Mouse (Mus musculus): ENCODE data around the gene Proser2. TPM values are rescaled to one million over a fixed set of nuclear protein-coding genes. Genes with fewer than 3 reads are reported as not detected.
"Not testable (repeated sequence)": the region's sequence is repeated elsewhere in the genome, so short reads cannot be mapped to it uniquely, and the experiment has no call there.

Proser2 gene
- total and polyA plus RNA-seq, 2 experiments from 2014 or later = 8.0 to 9.8 TPM

GRCm38 (mm10) chr2:6105437-6105836, 24.6 kb downstream of the Proser2 start:
- Histone ChIP-seq H3K4me2 (ENCODE audit: low read depth, low read length) (no peak overlapping the region), H3K36me3 (ENCODE audit: insufficient read depth, low read length) (no peaks in the 10 kb centered on the region), H3K4me3 (ENCODE audit: low read length) (no peak overlapping the region), H3K9me3 (ENCODE audit: low read length) (no peaks in the 10 kb centered on the region), H3K9ac (replicated peaks; ENCODE audit: low read length) (no peak overlapping the region), H3K4me1 (ENCODE audit: insufficient read depth, low read length) (peaks cover 6% of the 10 kb centered on the region; the same call in 1 of the 2 replicates), H3K27me3 (ENCODE audit: insufficient read depth, low read length) (no peaks in the 10 kb centered on the region), H3K27ac (no peak overlapping the region)
- ATAC-seq = no peak
- no peak for DNase-seq (ENCODE audit: low spot score)
- WGBS = 87% methylated on average over 2 of the region's 2 CpGs
- no peak for TF ChIP-seq CTCF (IDR thresholded peaks at IDR 0.05; ENCODE audit: low read depth)

- no peaks in the 10 kb centered on the region for H3K9me3 ChIP-seq (ENCODE audit: low read length)
- H3K4me3 ChIP-seq (ENCODE audit: low read length) = peak overlapping the region; percentile 46
- H3K4me1 ChIP-seq (ENCODE audit: insufficient read depth, low read length) = peaks cover 10% of the 10 kb centered on the region; the same call in 1 of the 2 replicates
- peak overlapping the region; percentile 53 for H3K9ac ChIP-seq (replicated peaks; ENCODE audit: low read length)
- WGBS = 38% methylated on average over 20 of the region's 20 CpGs
- H3K27ac ChIP-seq = no peak overlapping the region
- ATAC-seq = no peak; the same call in 1 of the 2 replicates
- peak overlapping the region; percentile 83 for H3K4me2 ChIP-seq (ENCODE audit: low read depth, low read length)
- TF ChIP-seq CTCF (IDR thresholded peaks at IDR 0.05; ENCODE audit: low read depth) = no peak
- H3K36me3 ChIP-seq (ENCODE audit: insufficient read depth, low read length) = no peaks in the 10 kb centered on the region
- DNase-seq (ENCODE audit: low spot score) = no peak
- no peaks in the 10 kb centered on the region for H3K27me3 ChIP-seq (ENCODE audit: insufficient read depth, low read length)
Measured at GRCm38 (mm10) chr2:6100755-6101154, 29.3 kb downstream of the Proser2 start.

- 12% methylated on average over 49 of the region's 51 CpGs for WGBS
- H3K4me1 ChIP-seq (ENCODE audit: insufficient read depth, low read length) = peaks cover 10% of the 10 kb centered on the region; the same call in 1 of the 2 replicates
- peak overlapping the region; percentile 53 for H3K9ac ChIP-seq (replicated peaks; ENCODE audit: low read length)
- H3K27ac ChIP-seq = no peak overlapping the region
- ATAC-seq = peak; percentile 84
- TF ChIP-seq CTCF (IDR thresholded peaks at IDR 0.05; ENCODE audit: low read depth) = no peak
- no peaks in the 10 kb centered on the region for H3K36me3 ChIP-seq (ENCODE audit: insufficient read depth, low read length)
- peak overlapping the region; percentile 46 for H3K4me3 ChIP-seq (ENCODE audit: low read length)
- peak; percentile 54 for DNase-seq (ENCODE audit: low spot score)
- peak overlapping the region; percentile 83 for H3K4me2 ChIP-seq (ENCODE audit: low read depth, low read length)
- H3K27me3 ChIP-seq (ENCODE audit: insufficient read depth, low read length) = no peaks in the 10 kb centered on the region
- H3K9me3 ChIP-seq (ENCODE audit: low read length) = no peaks in the 10 kb centered on the region
Measured at GRCm38 (mm10) chr2:6100027-6100749, 29.8 kb downstream of the Proser2 start.

GRCm38 (mm10) chr2:6099443-6099842, 30.6 kb downstream of the Proser2 start:
- no peak for ATAC-seq

GRCm38 (mm10) chr2:6098924-6099323, 31.1 kb downstream of the Proser2 start:
- Histone ChIP-seq H3K36me3 (ENCODE audit: insufficient read depth, low read length) (no peaks in the 10 kb centered on the region), H3K9ac (replicated peaks; ENCODE audit: low read length) (no peak overlapping the region), H3K27ac (no peak overlapping the region), H3K27me3 (ENCODE audit: insufficient read depth, low read length) (no peaks in the 10 kb centered on the region), H3K9me3 (ENCODE audit: low read length) (no peaks in the 10 kb centered on the region), H3K4me2 (ENCODE audit: low read depth, low read length) (no peak overlapping the region), H3K4me3 (ENCODE audit: low read length) (no peak overlapping the region), H3K4me1 (ENCODE audit: insufficient read depth, low read length) (peaks cover 10% of the 10 kb centered on the region; the same call in 1 of the 2 replicates)
- TF ChIP-seq CTCF (IDR thresholded peaks at IDR 0.05; ENCODE audit: low read depth) = no peak
- 48% methylated on average over 6 of the region's 6 CpGs for WGBS
- DNase-seq (ENCODE audit: low spot score) (no peak), ATAC-seq (no peak)

More at GRCm38 (mm10) chr2:6099443-6099842, 30.6 kb downstream of the Proser2 start:
- H3K27me3 ChIP-seq (ENCODE audit: insufficient read depth, low read length) = no peaks in the 10 kb centered on the region
- no peaks in the 10 kb centered on the region for H3K9me3 ChIP-seq (ENCODE audit: low read length)
- H3K9ac ChIP-seq (replicated peaks; ENCODE audit: low read length) = no peak overlapping the region
- TF ChIP-seq CTCF (IDR thresholded peaks at IDR 0.05; ENCODE audit: low read depth) = no peak
- no peak for DNase-seq (ENCODE audit: low spot score)
- no peak overlapping the region for H3K27ac ChIP-seq
- no peak overlapping the region for H3K4me2 ChIP-seq (ENCODE audit: low read depth, low read length)
- H3K36me3 ChIP-seq (ENCODE audit: insufficient read depth, low read length) = no peaks in the 10 kb centered on the region
- 77% methylated on average over 9 of the region's 9 CpGs for WGBS
- H3K4me3 ChIP-seq (ENCODE audit: low read length) = no peak overlapping the region
- H3K4me1 ChIP-seq (ENCODE audit: insufficient read depth, low read length) = peaks cover 10% of the 10 kb centered on the region; the same call in 1 of the 2 replicates

GRCm38 (mm10) chr2:6097113-6097716, 32.8 kb downstream of the Proser2 start:
- no peak for DNase-seq (ENCODE audit: low spot score)
- WGBS = 69% methylated on average over 7 of the region's 7 CpGs
- no peak for ATAC-seq
- Histone ChIP-seq H3K4me3 (ENCODE audit: low read length) (no peak overlapping the region), H3K36me3 (ENCODE audit: insufficient read depth, low read length) (no peaks in the 10 kb centered on the region), H3K4me2 (ENCODE audit: low read depth, low read length) (no peak overlapping the region), H3K9ac (replicated peaks; ENCODE audit: low read length) (no peak overlapping the region), H3K27ac (no peak overlapping the region), H3K4me1 (ENCODE audit: insufficient read depth, low read length) (peaks cover 10% of the 10 kb centered on the region; the same call in 1 of the 2 replicates), H3K27me3 (ENCODE audit: insufficient read depth, low read length) (no peaks in the 10 kb centered on the region), H3K9me3 (ENCODE audit: low read length) (no peaks in the 10 kb centered on the region)
- TF ChIP-seq CTCF (IDR thresholded peaks at IDR 0.05; ENCODE audit: low read depth) = no peak

GRCm38 (mm10) chr2:6089941-6090340, 40.1 kb downstream of the Proser2 start:
- not testable (repeated sequence) for DNase-seq (ENCODE audit: low spot score); H3K9me3 ChIP-seq (ENCODE audit: low read length); H3K9ac ChIP-seq (replicated peaks; ENCODE audit: low read length); H3K4me3 ChIP-seq (ENCODE audit: low read length); H3K4me1 ChIP-seq (ENCODE audit: insufficient read depth, low read length); H3K27ac ChIP-seq; H3K36me3 ChIP-seq (ENCODE audit: insufficient read depth, low read length); ATAC-seq; H3K27me3 ChIP-seq (ENCODE audit: insufficient read depth, low read length); H3K4me2 ChIP-seq (ENCODE audit: low read depth, low read length)
- WGBS = 89% methylated on average over 16 of the region's 16 CpGs

Measured in hindbrain, postnatal 0 days (tissue).